Mouse (Mus musculus) liver, adult 2 months (tissue): ENCODE measurements around the gene Agap1. TPM values are rescaled to one million over a fixed set of nuclear protein-coding genes. Genes with fewer than 3 reads are reported as not detected.
A peak's percentile ranks its signal among the peaks of the same experiment; 100 is the strongest.

Source experiments
- DNase-seq: peaks from one replicate; pipeline ENCODE4 v3.0.0-alpha.2; 2011; ENCODE audit warnings: low read depth, low spot score; ENCODE audit errors: extremely low read depth
- H3K27ac ChIP-seq: fragments of 200-500 bp; replicated peaks from 2 replicates; pipeline ENCODE4 v1.5.1; 2012; ENCODE audit warnings: low read depth, mild to moderate bottlenecking, control low read depth, inconsistent platforms, low read length; ENCODE audit not compliant: insufficient read depth
- H3K27me3 ChIP-seq: fragments of 200-500 bp; 2 replicates; pipeline ENCODE4 v1.6.1; 2012; ENCODE audit warnings: mild to moderate bottlenecking, moderate library complexity, low read length, inconsistent platforms; ENCODE audit not compliant: control insufficient read depth, insufficient read depth
- H3K36me3 ChIP-seq: fragments of 200-500 bp; 2 replicates; pipeline ENCODE4 v1.6.1; 2012; ENCODE audit warnings: low read length, inconsistent platforms; ENCODE audit not compliant: control insufficient read depth, insufficient read depth
- H3K4me1 ChIP-seq: fragments of 200-500 bp; 2 replicates; pipeline ENCODE4 v1.6.1; 2011; ENCODE audit warnings: low read length; ENCODE audit not compliant: control insufficient read depth, insufficient read depth
- H3K4me3 ChIP-seq: fragments of 200-500 bp; 2 replicates; pipeline ENCODE4 v1.5.1; 2011; ENCODE audit warnings: low read depth, mild to moderate bottlenecking, control low read depth, low read length, moderate library complexity; ENCODE audit not compliant: insufficient read depth
- H3K79me2 ChIP-seq: fragments of 200-500 bp; 2 replicates; pipeline ENCODE4 v1.6.1; 2012; ENCODE audit warnings: inconsistent platforms, mild to moderate bottlenecking, low read length, moderate library complexity; ENCODE audit not compliant: control insufficient read depth, insufficient read depth
- H3K9ac ChIP-seq: fragments of 200-500 bp; 2 replicates; pipeline ENCODE4 v1.6.1; 2012; ENCODE audit warnings: low read depth, mild to moderate bottlenecking, control low read depth, inconsistent platforms, low read length
- CTCF ChIP-seq: fragments of 200-500 bp; IDR thresholded peaks from 2 replicates; pipeline ENCODE4 v1.5.1; 2011; ENCODE audit warnings: low read depth, low read length, control low read depth
- POLR2A ChIP-seq: fragments of 200-500 bp; IDR thresholded peaks from 2 replicates; pipeline ENCODE4 v1.6.1; 2011; ENCODE audit warnings: low read length, control low read depth; ENCODE audit not compliant: insufficient read depth; ENCODE audit errors: extremely low read depth
- WGBS: fragments of 180-500 bp; shearing (Covaris S2); methylation state at CpG from one replicate; pipeline ENCODE4 v1.1.7; 2018; 5-methylcytosine and 5-hydroxymethylcytosine counted together
- polyA plus RNA-seq: library from polyadenylated mRNA; depleted of rRNA; stranded (reverse); fragments of >200 nt; gene quantifications from 2 replicates; pipeline ENCODE4 v1.2.3, GENCODE M21; 2012
- total RNA-seq: library from RNA; depleted of rRNA; stranded (reverse); fragments of >200 nt; gene quantifications from 2 replicates; pipeline ENCODE4 v1.2.3, GENCODE M21; 2014

The Agap1 gene
- total and polyA plus RNA-seq, 2 experiments: 3.4 to 3.5 TPM

- H3K27ac ChIP-seq: no peak overlapping the region
- H3K36me3 ChIP-seq: no peaks in the 10 kb centered on the region
- H3K9ac ChIP-seq: no peak overlapping the region
- no peaks in the 10 kb centered on the region for H3K79me2 ChIP-seq
- no peaks in the 10 kb centered on the region for H3K27me3 ChIP-seq
- no peak for TF ChIP-seq CTCF
- 88% methylated on average over 7 of the region's 7 CpGs for WGBS
- peak; percentile 73 for DNase-seq
- H3K4me1 ChIP-seq: peaks cover 4% of the 10 kb centered on the region; the same call in 1 of the 2 replicates
- H3K4me3 ChIP-seq: no peak overlapping the region
Observed at GRCm38 (mm10) chr1:89823036-89823435, 368.4 kb downstream of the Agap1 start.

GRCm38 (mm10) chr1:89827051-89827450 is 372.4 kb downstream of the Agap1 start:
- TF ChIP-seq POLR2A: no peak
- no peak for TF ChIP-seq CTCF
- H3K27me3 ChIP-seq: no peaks in the 10 kb centered on the region
- no peak overlapping the region for H3K9ac ChIP-seq
- H3K4me1 ChIP-seq: peaks cover 1% of the 10 kb centered on the region; the same call in 1 of the 2 replicates
- H3K36me3 ChIP-seq: no peaks in the 10 kb centered on the region
- H3K79me2 ChIP-seq: no peaks in the 10 kb centered on the region
- no peak overlapping the region for H3K27ac ChIP-seq
- H3K4me3 ChIP-seq: no peak overlapping the region
- WGBS: 52% methylated on average over 3 of the region's 3 CpGs
- DNase-seq: peak; percentile 65

- no peak for TF ChIP-seq POLR2A
- 0 out of 2 replicates have a peak, but pooled peaks have one; percentile 11 for TF ChIP-seq CTCF
- Histone ChIP-seq H3K36me3 (peaks cover 2% of the 10 kb centered on the region; the same call in 1 of the 2 replicates), H3K79me2 (no peaks in the 10 kb centered on the region), H3K9ac (no peak overlapping the region), H3K27me3 (no peaks in the 10 kb centered on the region), H3K4me1 (peaks cover 1% of the 10 kb centered on the region; the same call in 1 of the 2 replicates), H3K27ac (no peak overlapping the region), H3K4me3 (no peak overlapping the region)
- whole genome bisulfite sequencing: 89% methylated on average over 1 of the region's 1 CpGs
- no peak for DNase-seq
Observed at GRCm38 (mm10) chr1:89831095-89831494, 376.5 kb downstream of the Agap1 start.

- Histone ChIP-seq H3K27me3 (no peaks in the 10 kb centered on the region), H3K9ac (no peak overlapping the region), H3K27ac (no peak overlapping the region), H3K36me3 (peaks cover 2% of the 10 kb centered on the region; the same call in 1 of the 2 replicates), H3K4me3 (no peak overlapping the region), H3K79me2 (no peaks in the 10 kb centered on the region), H3K4me1 (no peaks in the 10 kb centered on the region)
- DNase-seq: no peak
- 90% methylated on average over 9 of the region's 9 CpGs for WGBS
- TF ChIP-seq POLR2A (no peak), CTCF (no peak)
Observed at GRCm38 (mm10) chr1:89844064-89844463, 389.5 kb downstream of the Agap1 start.

GRCm38 (mm10) chr1:89845487-89845886 is 390.9 kb downstream of the Agap1 start:
- 93% methylated on average over 4 of the region's 4 CpGs for WGBS
- Histone ChIP-seq H3K27ac (no peak overlapping the region), H3K9ac (no peak overlapping the region), H3K4me1 (no peaks in the 10 kb centered on the region), H3K27me3 (no peaks in the 10 kb centered on the region), H3K4me3 (no peak overlapping the region), H3K79me2 (no peaks in the 10 kb centered on the region), H3K36me3 (peaks cover 2% of the 10 kb centered on the region; the same call in 1 of the 2 replicates)
- DNase-seq: no peak
- no peak for TF ChIP-seq CTCF

GRCm38 (mm10) chr1:89846148-89846547 is 391.5 kb downstream of the Agap1 start:
- Histone ChIP-seq H3K4me1 (no peaks in the 10 kb centered on the region), H3K79me2 (no peaks in the 10 kb centered on the region), H3K27ac (no peak overlapping the region), H3K27me3 (no peaks in the 10 kb centered on the region), H3K4me3 (no peak overlapping the region), H3K36me3 (peaks cover 2% of the 10 kb centered on the region; the same call in 1 of the 2 replicates), H3K9ac (no peak overlapping the region)
- 95% methylated on average over 9 of the region's 9 CpGs for WGBS
- no peak for TF ChIP-seq POLR2A
- TF ChIP-seq CTCF: no peak
- no peak for DNase-seq
